Mouse (Mus musculus) testis, adult 2 months (tissue): ENCODE results near the gene Foxk1. TPM values are rescaled to one million over a fixed set of nuclear protein-coding genes. Genes with fewer than 3 reads are reported as not detected.

ENCODE experiments used
- H3K27ac ChIP-seq: fragments of 200-500 bp; 2 replicates; pipeline ENCODE4 v1.5.1; 2012; ENCODE audit warnings: low read depth, low read length; ENCODE audit not compliant: control insufficient read depth, insufficient read depth
- H3K27me3 ChIP-seq: fragments of 200-500 bp; 2 replicates; pipeline ENCODE4 v1.6.1; 2012; ENCODE audit warnings: mild to moderate bottlenecking, low read length, moderate library complexity; ENCODE audit not compliant: control insufficient read depth, insufficient read depth
- H3K36me3 ChIP-seq: fragments of 200-500 bp; 2 replicates; pipeline ENCODE4 v1.6.1; 2012; ENCODE audit warnings: mild to moderate bottlenecking, low read length; ENCODE audit not compliant: control insufficient read depth, insufficient read depth
- H3K4me1 ChIP-seq: fragments of 200-500 bp; 2 replicates; pipeline ENCODE4 v1.6.1; 2012; ENCODE audit warnings: low read length; ENCODE audit not compliant: control insufficient read depth, insufficient read depth
- H3K4me3 ChIP-seq: fragments of 200-500 bp; 2 replicates; pipeline ENCODE4 v1.5.1; 2012; ENCODE audit warnings: low read depth, mild to moderate bottlenecking, low read length, moderate library complexity, mixed read lengths; ENCODE audit not compliant: control insufficient read depth
- CTCF ChIP-seq: fragments of 200-500 bp; IDR thresholded peaks from 2 replicates; pipeline ENCODE4 v1.5.1; 2012; ENCODE audit warnings: low read depth, mild to moderate bottlenecking, inconsistent platforms, low read length, moderate library complexity; ENCODE audit not compliant: control insufficient read depth, insufficient read depth, insufficient replicate concordance
- POLR2A ChIP-seq: fragments of 200-500 bp; IDR thresholded peaks from 2 replicates; pipeline ENCODE4 v1.6.1; 2012; ENCODE audit warnings: low read depth, mild to moderate bottlenecking, inconsistent platforms, low read length, moderate library complexity; ENCODE audit not compliant: control insufficient read depth
- polyA plus RNA-seq: library from polyadenylated mRNA; depleted of rRNA; stranded (reverse); fragments of >200 nt; gene quantifications from 2 replicates; pipeline ENCODE4 v1.2.3, GENCODE M21; 2012

Foxk1 gene
- polyA plus RNA-seq, 1 experiment = 16.8 TPM

DNA sequence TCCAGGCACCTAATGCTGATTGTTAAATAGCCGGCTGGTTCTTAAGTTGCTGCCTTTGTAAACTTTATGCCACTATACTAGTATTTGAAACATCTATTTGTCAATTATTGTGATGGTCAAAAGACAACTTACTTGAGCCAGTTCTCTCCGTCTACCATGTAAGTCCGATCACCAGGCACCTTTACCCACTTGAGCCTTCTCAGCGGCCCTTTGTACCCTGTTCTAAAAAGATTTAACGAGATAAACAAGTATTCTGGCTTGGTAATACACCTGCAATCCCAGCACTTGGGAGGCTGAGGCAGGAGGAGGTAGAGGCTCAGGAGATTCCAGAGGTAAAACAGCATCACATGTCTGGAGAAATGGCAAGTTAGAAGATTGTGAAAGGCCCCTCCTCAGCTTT is 33.2 kb upstream of the Foxk1 start:
- no peak for TF ChIP-seq POLR2A
- no peak for TF ChIP-seq CTCF
- Histone ChIP-seq H3K4me3 (peak overlapping the region; percentile 90; the same call in 1 of the 2 replicates), H3K27me3 (no peaks in the 10 kb centered on the region), H3K27ac (peak overlapping the region; percentile 78; the same call in 1 of the 2 replicates), H3K36me3 (no peaks in the 10 kb centered on the region), H3K4me1 (peaks cover 10% of the 10 kb centered on the region)

GRCm38 (mm10) chr5:142370406-142371171 is 30.7 kb upstream of the Foxk1 start:
- Histone ChIP-seq H3K4me1 (peaks cover 10% of the 10 kb centered on the region), H3K4me3 (no peak overlapping the region), H3K27ac (no peak overlapping the region), H3K27me3 (no peaks in the 10 kb centered on the region), H3K36me3 (no peaks in the 10 kb centered on the region)
- TF ChIP-seq CTCF (no peak), POLR2A (no peak)

DNA sequence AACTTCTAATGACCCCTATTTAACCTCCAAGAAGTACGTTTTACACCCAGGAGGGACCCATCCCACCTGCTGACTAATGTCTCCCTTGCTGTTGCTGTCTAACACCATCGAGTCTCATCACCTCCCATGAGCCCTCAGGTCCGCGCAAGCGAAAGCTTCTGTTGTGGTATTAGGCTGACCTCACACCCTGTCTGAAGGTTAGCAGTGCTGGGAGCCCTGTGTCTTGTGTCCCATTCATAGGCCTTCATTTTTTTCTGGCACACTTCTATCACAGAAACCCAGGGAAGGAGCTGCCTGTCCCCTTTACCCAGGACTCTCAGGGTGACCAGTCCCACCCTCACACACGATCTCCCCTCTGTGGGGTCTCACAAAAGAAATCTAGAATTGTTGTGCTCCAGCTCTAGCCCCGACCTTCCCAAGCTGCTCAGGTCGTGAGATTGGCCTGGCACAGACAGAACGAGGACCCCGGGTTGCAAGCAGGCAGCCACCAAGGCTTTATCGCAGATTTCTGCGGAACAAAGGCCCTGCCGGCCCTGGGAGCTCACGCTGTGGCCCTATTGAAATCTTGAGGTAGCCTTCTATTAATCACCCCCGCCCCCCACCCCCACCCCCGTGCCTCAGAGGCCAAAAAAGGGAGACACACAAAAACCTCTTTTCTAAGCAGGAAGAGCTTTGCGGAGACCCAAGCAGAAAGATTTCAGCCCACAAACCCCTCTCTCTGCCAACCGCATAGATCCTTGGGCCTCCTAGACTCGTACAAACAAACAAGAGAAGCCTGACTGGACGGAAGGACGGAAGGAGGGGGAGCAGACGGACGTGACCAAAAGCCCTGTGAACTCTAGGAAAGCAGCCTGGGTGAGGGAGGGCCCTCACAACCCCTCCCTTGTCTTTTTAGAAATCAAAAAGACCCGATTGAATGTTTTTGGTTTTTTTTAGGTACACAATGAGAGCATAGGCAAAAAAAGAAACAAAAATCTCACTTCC is 29.8 kb upstream of the Foxk1 start:
- Histone ChIP-seq H3K27me3 (no peaks in the 10 kb centered on the region), H3K4me1 (peaks cover 10% of the 10 kb centered on the region), H3K27ac (no peak overlapping the region), H3K36me3 (no peaks in the 10 kb centered on the region), H3K4me3 (no peak overlapping the region)
- no peak for TF ChIP-seq CTCF
- TF ChIP-seq POLR2A = no peak

- Histone ChIP-seq H3K27me3 (no peaks in the 10 kb centered on the region), H3K4me1 (peaks cover 8% of the 10 kb centered on the region), H3K27ac (no peak overlapping the region), H3K4me3 (no peak overlapping the region), H3K36me3 (no peaks in the 10 kb centered on the region)
- no peak for TF ChIP-seq CTCF
- TF ChIP-seq POLR2A = no peak
These were observed 29.1 kb upstream of the Foxk1 start for GRCm38 (mm10) chr5:142372207-142372606.

DNA sequence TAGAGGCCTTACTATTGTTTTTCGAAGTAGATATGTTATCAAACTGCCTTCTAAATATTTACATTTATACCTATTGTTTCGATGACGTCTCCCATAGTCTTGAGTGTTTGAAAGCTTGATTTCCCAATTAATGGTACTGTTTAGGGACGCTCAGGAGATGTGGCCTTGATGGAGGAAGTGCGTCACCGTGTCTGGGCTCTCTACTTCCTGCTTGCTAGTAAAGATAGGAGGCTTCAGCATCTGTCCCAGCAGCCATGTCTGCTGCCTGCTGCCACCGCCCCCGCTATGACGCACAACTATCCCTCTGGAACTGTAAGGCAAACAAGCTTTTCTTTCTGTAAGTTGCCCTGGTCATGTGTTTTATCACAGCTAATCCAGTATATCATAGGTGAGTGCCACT is 27.0 kb upstream of the Foxk1 start:
- TF ChIP-seq POLR2A (no peak), CTCF (no peak)
- Histone ChIP-seq H3K36me3 (no peaks in the 10 kb centered on the region), H3K4me3 (no peak overlapping the region), H3K27me3 (no peaks in the 10 kb centered on the region), H3K27ac (no peak overlapping the region), H3K4me1 (peaks cover 8% of the 10 kb centered on the region)

DNA sequence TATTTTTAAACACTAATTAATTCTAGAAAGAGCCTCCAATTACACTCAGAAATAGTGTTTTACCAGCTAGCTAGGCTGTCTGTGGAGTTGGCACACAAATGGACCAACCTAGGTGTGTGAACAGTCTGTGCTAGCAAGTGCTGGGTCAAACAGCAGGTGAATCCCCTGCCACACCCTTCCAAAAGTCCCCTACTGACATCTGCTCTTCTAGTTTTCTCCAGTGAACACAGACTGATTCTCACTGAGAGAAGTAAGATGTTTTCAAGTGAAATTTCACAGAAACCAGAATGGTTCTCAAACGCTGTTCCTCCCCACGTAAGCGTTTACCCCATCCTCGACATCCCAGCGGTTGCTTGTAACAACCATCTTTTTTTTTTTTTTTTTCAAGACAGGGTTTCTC is 25.7 kb upstream of the Foxk1 start:
- H3K27me3 ChIP-seq = no peaks in the 10 kb centered on the region
- H3K4me3 ChIP-seq = no peak overlapping the region
- no peak overlapping the region for H3K27ac ChIP-seq
- TF ChIP-seq CTCF (no peak), POLR2A (no peak)
- no peaks in the 10 kb centered on the region for H3K36me3 ChIP-seq
- peaks cover 8% of the 10 kb centered on the region for H3K4me1 ChIP-seq

DNA sequence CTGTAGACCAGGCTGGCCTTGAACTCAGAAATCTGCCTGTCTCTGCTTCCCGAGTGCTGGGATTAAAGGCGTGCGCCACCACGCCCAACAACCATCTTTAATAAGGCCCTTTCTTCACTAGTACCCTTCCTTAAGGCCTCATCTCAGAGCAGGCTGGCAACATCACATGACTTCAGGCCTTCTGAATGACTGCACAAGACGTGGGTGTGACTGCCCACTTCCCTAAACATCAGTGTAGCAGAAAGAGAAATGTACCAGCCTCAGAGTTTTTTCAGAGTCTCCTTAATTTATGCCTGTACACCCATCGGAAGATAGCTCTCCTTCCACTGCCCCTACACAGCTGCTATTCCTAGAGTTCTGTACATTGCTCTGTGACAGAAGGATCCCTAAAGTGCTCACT is 25.2 kb upstream of the Foxk1 start:
- Histone ChIP-seq H3K36me3 (no peaks in the 10 kb centered on the region), H3K4me3 (no peak overlapping the region), H3K27ac (no peak overlapping the region), H3K27me3 (no peaks in the 10 kb centered on the region), H3K4me1 (peaks cover 7% of the 10 kb centered on the region)
- TF ChIP-seq CTCF (no peak), POLR2A (no peak)
